Mouse (Mus musculus) lung, postnatal 0 days (tissue): ENCODE data around the gene Higd1c. TPM values are rescaled to one million over a fixed set of nuclear protein-coding genes. Genes with fewer than 3 reads are reported as not detected.
A peak's percentile ranks its signal among the peaks of the same experiment; 100 is the strongest.
"Not testable (repeated sequence)": the region's sequence is repeated elsewhere in the genome, so short reads cannot be mapped to it uniquely, and the experiment has no call there.

Experiments
- ATAC-seq: fragments of 200-750 bp; cut with Nextera tagmentation; 2 replicates; pipeline ENCODE4 v1.8.0; 2017; ENCODE audit warnings: moderate library complexity
- DNase-seq: peaks from one replicate; pipeline ENCODE4 v3.0.0-alpha.2; 2016; ENCODE audit warnings: low spot score
- H3K27ac ChIP-seq: fragments of 300-500 bp; sonication (generic); 2 replicates; pipeline ENCODE4 v1.5.1; 2014; ENCODE audit warnings: antibody characterized with exemption, mild to moderate bottlenecking, low read length, mixed read lengths
- H3K27me3 ChIP-seq: fragments of 300-500 bp; sonication (generic); replicated peaks from 2 replicates; pipeline ENCODE4 v1.6.1; 2014; ENCODE audit warnings: low read length, mixed read lengths; ENCODE audit not compliant: insufficient read depth
- H3K36me3 ChIP-seq: fragments of 300-500 bp; sonication (generic); 2 replicates; pipeline ENCODE4 v1.6.1; 2014; ENCODE audit warnings: low read length, mixed read lengths; ENCODE audit not compliant: insufficient read depth
- H3K4me1 ChIP-seq: fragments of 300-500 bp; sonication (generic); 2 replicates; pipeline ENCODE4 v1.6.1; 2014; ENCODE audit warnings: antibody characterized with exemption, low read depth, low read length, mixed read lengths; ENCODE audit not compliant: insufficient read depth
- H3K4me2 ChIP-seq: fragments of 300-500 bp; sonication (generic); replicated peaks from 2 replicates; pipeline ENCODE4 v1.6.1; 2014; ENCODE audit warnings: low read depth, mild to moderate bottlenecking, low read length, moderate library complexity, mixed read lengths
- H3K4me3 ChIP-seq: fragments of 300-500 bp; sonication (generic); 2 replicates; pipeline ENCODE4 v1.5.1; 2014; ENCODE audit warnings: low read depth, low read length
- H3K9ac ChIP-seq: fragments of 300-500 bp; sonication (generic); replicated peaks from 2 replicates; pipeline ENCODE4 v1.6.1; 2014; ENCODE audit warnings: low read depth, mild to moderate bottlenecking
- H3K9me3 ChIP-seq: fragments of 300-500 bp; sonication (generic); 2 replicates; pipeline ENCODE4 v1.6.1; 2016; ENCODE audit warnings: low read length, mixed read lengths
- CTCF ChIP-seq: IDR thresholded peaks from 2 replicates; pipeline ENCODE4 v1.5.1; 2016; ENCODE audit warnings: antibody characterized with exemption, mild to moderate bottlenecking
- EP300 ChIP-seq: IDR thresholded peaks from 2 replicates; pipeline ENCODE4 v1.6.1; 2016; ENCODE audit warnings: antibody characterized with exemption, mild to moderate bottlenecking, control low read depth
- WGBS: fragments of 180-500 bp; shearing (Covaris S2); extraction: QIAGEN DNeasy Blood & Tissue Kit; methylation state at CpG from one replicate; pipeline ENCODE4 v1.1.7; 2014; 5-methylcytosine and 5-hydroxymethylcytosine counted together
- polyA plus RNA-seq: library from polyadenylated mRNA; unstranded; fragments of >200 nt; fragmentation: Nextera tagmentation; extraction: Ambion mirVana; gene quantifications from 2 replicates; pipeline ENCODE4 v1.2.1, GENCODE M21; 2015

Higd1c gene
- polyA plus RNA-seq, 1 experiment from 2014 or later, result not detected

GRCm38 (mm10) chr15:100377847-100378505, 13.6 kb downstream of the Higd1c start:
- not testable (repeated sequence) for H3K4me1 ChIP-seq, H3K9ac ChIP-seq, H3K4me2 ChIP-seq, DNase-seq, H3K4me3 ChIP-seq, H3K27me3 ChIP-seq, H3K27ac ChIP-seq, H3K9me3 ChIP-seq, H3K36me3 ChIP-seq
- ATAC-seq, result peak; percentile 35
- TF ChIP-seq CTCF, result peak; percentile 34
- 17% methylated on average over 3 of the region's 9 CpGs for WGBS

- DNase-seq, result peak; percentile 65
- no peaks in the 10 kb centered on the region for H3K9me3 ChIP-seq
- H3K4me3 ChIP-seq, result no peak overlapping the region
- no peak overlapping the region for H3K27ac ChIP-seq
- H3K27me3 ChIP-seq, result no peaks in the 10 kb centered on the region
- peak; percentile 72 for ATAC-seq
- 59% methylated on average over 8 of the region's 8 CpGs for WGBS
- H3K4me2 ChIP-seq, result no peak overlapping the region
- H3K36me3 ChIP-seq, result no peaks in the 10 kb centered on the region
- no peak overlapping the region for H3K9ac ChIP-seq
- H3K4me1 ChIP-seq, result no peaks in the 10 kb centered on the region
- TF ChIP-seq EP300 (no peak), CTCF (no peak)
These were observed 15.3 kb downstream of the Higd1c start for GRCm38 (mm10) chr15:100379658-100380057.

DNA sequence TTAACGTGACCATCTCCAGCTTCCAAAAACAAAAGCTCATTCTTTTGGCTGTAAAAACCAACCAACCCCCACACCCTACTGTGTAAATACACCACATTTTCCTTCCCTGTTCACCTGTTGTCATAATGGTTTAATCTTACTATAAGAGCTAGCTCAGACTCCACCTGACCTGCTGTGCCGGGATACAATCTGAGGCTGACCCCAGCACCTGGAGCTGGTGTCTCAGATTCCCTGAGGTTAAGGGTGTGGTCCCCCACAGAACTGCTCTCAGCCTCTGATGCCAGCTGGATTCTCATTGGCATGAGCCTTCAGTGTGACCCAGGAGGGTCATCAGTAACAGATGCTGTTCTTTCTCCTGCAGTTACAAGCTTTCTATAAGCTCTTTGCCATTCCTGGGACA, 15.8 kb downstream of the Higd1c start:
- H3K4me2 ChIP-seq, result no peak overlapping the region
- no peak overlapping the region for H3K9ac ChIP-seq
- H3K27ac ChIP-seq, result no peak overlapping the region
- H3K4me3 ChIP-seq, result no peak overlapping the region
- peak; percentile 46 for DNase-seq
- no peaks in the 10 kb centered on the region for H3K36me3 ChIP-seq
- H3K27me3 ChIP-seq, result no peaks in the 10 kb centered on the region
- H3K9me3 ChIP-seq, result no peaks in the 10 kb centered on the region
- peak; percentile 69 for ATAC-seq
- 56% methylated on average over 2 of the region's 2 CpGs for WGBS
- H3K4me1 ChIP-seq, result no peaks in the 10 kb centered on the region
- TF ChIP-seq EP300 (no peak), CTCF (no peak)

DNA sequence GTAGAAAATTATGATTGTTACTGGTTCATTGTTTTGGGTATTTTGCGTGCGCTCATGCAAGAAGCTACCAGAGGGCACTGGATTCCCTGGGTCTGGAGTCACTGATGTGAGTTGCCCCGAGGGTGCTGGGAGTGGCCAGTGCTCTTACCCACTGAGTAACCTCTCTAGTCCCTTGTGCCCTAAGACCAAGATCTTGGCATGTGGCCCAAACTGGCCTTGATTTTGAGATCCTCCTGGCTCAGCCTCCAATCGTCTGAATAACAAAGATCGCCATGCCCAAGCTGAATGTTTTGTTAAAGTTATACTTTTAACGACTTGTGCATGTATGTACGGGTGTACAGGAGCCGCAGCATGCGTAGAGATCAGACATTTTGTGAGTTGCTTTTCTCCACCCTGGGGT, 21.4 kb downstream of the Higd1c start:
- ATAC-seq, result no peak
- TF ChIP-seq EP300 (no peak), CTCF (no peak)
- DNase-seq, result no peak
- no peak overlapping the region for H3K27ac ChIP-seq
- no peaks in the 10 kb centered on the region for H3K9me3 ChIP-seq
- H3K4me1 ChIP-seq, result no peaks in the 10 kb centered on the region
- H3K36me3 ChIP-seq, result no peaks in the 10 kb centered on the region
- no peak overlapping the region for H3K4me3 ChIP-seq
- H3K4me2 ChIP-seq, result no peak overlapping the region
- no peak overlapping the region for H3K9ac ChIP-seq
- 92% methylated on average over 9 of the region's 9 CpGs for WGBS
- H3K27me3 ChIP-seq, result no peaks in the 10 kb centered on the region

DNA sequence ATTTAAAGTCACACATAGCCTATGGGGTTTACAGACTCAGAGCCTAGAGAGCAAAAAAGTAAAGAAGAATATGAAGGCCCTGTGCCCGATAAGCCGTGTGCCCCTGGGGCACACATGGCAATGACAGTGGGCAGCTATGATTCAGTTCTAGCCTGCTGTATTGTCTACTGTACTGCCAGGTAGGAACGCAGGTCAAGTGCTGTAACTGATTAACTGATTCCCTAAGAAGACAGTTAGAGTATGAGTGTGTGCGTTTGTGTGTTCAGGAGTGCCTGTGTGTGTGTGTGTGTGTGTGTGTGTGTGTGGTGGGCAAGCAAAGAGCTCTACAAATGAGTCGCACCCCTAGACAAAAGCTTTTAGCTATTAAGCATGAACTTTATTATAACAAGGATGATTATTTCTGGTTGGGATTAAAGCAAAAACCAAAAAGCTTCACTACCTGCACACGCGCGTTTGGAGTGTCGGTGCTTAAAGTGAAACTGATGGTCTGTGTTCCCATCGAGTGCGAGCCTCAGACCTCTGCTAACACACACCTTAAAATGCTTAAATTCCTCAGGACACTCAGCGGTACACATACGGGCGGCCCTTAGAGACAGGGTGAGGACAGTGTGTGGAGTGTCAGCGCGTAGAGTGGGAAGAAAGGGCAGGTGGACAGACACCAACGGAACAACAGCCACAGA, 23.3 kb downstream of the Higd1c start:
- Histone ChIP-seq H3K4me1 (no peaks in the 10 kb centered on the region), H3K9ac (no peak overlapping the region), H3K27ac (peak overlapping the region; percentile 81), H3K9me3 (no peaks in the 10 kb centered on the region), H3K36me3 (no peaks in the 10 kb centered on the region), H3K27me3 (no peaks in the 10 kb centered on the region), H3K4me3 (no peak overlapping the region), H3K4me2 (peak overlapping the region; percentile 28)
- ATAC-seq, result peak; percentile 93
- peak; percentile 81 for DNase-seq
- 57% methylated on average over 17 of the region's 17 CpGs for WGBS
- no peak for TF ChIP-seq EP300
- no peak for TF ChIP-seq CTCF

- Histone ChIP-seq H3K4me1 (no peaks in the 10 kb centered on the region), H3K4me3 (no peak overlapping the region), H3K36me3 (no peaks in the 10 kb centered on the region), H3K4me2 (peak overlapping the region; percentile 28), H3K27ac (peak overlapping the region; percentile 81), H3K9me3 (no peaks in the 10 kb centered on the region), H3K27me3 (no peaks in the 10 kb centered on the region), H3K9ac (no peak overlapping the region)
- TF ChIP-seq EP300 (no peak), CTCF (no peak)
- DNase-seq (peak; percentile 17), ATAC-seq (peak; percentile 64)
- WGBS, result 61% methylated on average over 15 of the region's 16 CpGs
These were observed 24.0 kb downstream of the Higd1c start for GRCm38 (mm10) chr15:100388224-100388835.
